Mouse (Mus musculus) cerebellum, adult 2 months (tissue): ENCODE results near the gene 1190005I06Rik.

Experiments used
- CTCF ChIP-seq: fragments of 200-500 bp; IDR thresholded peaks from 2 replicates; pipeline ENCODE4 v1.5.1; 2011; ENCODE audit warnings: low read depth, mild to moderate bottlenecking, control low read depth, low read length, moderate library complexity, borderline replicate concordance; ENCODE audit not compliant: insufficient read depth
- POLR2A ChIP-seq: fragments of 200-500 bp; IDR thresholded peaks from 2 replicates; pipeline ENCODE4 v1.6.1; 2011; ENCODE audit warnings: low read length, control low read depth, borderline replicate concordance; ENCODE audit not compliant: insufficient read depth

DNA sequence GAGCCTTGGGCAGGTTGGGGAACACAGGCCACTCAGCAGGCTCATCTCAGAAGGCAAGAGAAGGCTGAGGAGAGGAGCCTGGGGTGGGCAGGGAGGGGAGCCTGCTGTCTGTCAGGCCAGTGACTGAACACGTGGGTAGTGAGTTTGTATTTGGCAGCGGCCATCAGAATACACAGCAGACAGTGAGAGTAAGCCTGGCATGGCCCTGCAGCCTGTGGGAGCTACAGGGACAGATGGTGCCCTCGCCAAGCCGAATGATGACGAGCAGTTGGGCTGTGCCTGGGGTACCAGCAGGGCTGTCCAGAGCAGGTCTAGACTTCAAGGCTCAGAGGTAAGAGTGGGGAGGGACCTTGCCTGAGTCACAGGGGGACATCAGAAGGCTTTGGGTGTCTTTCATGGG, 20.1 kb downstream of the 1190005I06Rik start:
- TF ChIP-seq CTCF: no peak
- no peak for TF ChIP-seq POLR2A
